Mouse (Mus musculus) kidney, adult 11 months (tissue): Measurements from ENCODE around the gene Tro.

Source experiments
- DNase-seq: peaks from one replicate; pipeline ENCODE4 v3.0.0; 2022

Gene Tro

DNA sequence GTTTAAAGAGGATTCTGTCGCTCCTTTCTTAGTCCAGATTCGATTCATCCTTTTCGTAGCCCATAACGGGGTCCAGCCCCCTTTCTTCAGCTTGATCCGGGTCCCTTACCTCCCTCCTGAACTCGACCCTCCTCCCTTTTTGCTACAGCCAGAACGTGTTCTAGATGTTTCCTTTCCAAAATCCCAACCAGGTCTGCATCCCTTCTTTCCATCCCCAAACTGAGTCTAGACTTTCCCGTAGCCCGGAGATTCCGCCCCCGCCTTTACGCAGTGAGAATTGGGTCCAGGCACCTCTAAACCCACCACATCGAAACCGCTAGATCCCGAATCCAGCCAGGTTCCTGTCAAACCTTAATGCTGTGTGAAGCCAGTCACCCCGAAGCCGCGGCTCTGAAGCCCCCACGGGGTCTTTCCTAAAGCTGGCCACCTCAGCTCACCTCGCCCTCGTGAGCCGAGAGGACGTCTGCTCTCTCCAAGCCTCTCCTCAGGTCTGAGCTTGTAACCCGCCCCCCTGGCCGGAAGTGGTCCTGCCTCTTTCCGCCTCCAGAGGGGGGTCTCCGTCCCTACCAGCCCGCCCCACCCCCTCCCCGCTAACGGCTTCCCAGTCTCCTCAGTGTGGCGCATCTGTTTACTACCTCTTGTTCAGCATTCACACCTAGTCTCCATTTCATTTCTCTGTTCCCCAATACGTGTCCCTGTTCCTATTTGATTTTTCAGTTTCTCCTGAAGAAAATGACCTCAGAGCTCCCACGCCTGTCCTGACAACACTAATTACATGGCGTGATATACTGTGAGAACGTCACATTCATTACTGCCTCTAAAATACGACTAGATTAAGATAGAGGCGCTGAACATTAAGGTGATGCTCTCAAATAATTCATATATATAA lies at the start of gene Tro:
Gene Tro (minus strand): TSS at position 676 of the 889 bp plus-strand sequence.
- no peak for DNase-seq

DNA sequence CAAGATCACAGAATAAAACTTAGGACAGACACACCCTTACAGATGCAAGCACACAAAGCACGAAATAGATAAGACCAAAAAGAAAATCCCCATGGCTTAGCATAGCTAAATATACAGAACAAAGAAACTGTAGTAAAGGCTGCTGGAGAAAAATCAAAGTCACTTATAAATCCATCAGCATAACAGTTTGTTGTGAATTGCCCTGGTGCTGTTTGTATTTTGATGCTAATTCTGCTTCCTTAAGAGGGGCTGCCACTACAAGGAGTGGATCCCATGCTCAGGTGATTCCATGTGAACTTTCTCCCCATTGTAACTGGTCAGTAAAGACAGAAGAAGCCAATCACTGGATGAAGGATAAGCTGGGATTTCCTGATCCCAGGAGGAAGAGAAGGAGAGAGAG lies 20.1 kb upstream of the Tro start:
- DNase-seq: no peak

DNA sequence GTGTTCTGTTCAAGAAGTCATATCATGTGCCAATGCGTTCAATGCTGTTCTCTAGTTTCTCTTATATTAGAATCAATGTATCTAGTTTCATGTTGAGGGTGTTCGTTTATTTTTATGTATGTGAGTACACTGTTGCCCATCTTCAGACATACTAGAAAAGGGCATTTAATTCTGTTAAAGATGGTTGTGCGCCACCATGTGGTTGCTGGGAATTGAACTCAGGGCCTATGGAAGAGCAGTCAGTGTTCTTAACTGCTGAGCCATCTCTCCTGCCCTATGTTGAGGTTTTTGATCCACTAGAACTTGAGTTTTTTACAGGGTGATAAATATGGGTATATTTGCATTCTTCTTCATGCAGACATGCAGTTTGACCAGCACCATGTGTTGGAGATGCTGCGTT lies 5.4 kb upstream of the Tro start:
- DNase-seq: no peak

DNA sequence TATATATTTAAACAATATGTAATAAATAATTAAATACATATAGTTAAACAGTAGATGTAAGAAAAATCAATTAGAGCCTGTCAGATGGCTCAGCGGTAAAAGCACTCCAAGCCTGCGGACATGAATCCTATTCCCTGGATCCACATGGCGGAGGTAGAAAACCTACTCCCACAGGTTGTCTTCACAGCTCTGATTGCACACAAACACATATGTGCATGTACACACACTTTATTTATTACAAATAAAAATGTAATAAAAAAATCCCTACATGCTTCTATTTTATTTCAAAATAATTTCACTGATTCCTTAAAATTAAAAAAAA lies 375 bp upstream of the Tro start:
- DNase-seq: no peak

DNA sequence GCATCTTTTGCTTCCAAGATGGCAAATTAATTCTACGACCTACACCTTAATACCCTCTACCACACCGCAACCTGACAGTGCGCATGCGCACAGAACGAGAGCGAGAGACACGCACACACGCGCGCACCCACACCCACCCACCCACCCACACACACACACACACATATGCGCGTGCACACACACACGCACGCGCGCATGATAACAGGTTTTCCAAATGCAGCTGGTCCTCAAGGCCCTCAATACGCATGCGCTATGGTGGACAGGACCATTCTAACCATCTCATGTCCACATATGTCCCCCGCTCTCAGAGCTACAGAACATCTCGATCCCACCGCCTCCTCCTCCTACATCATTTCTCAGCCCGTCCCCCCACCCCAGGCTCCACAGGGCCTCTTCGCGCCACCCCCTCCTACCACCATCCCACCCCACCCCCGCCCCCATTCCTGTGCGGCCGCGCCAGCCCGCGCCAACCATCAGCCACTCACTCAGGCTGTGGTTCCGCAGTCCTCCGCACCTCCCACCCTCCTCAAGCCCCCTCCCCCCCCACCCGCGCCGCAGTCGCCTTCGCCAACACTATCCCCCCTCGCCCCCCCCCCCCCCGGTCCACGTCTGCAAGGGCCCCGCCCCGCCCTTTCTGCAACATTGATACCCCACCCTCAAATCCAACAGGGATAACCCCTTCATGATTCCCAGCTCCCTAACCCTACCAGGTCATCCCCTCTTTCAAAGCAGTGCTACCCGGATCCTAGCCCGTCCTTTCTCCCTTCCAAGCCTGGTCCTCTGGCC lies 1.1 kb downstream of the Tro start:
- DNase-seq: no peak

DNA sequence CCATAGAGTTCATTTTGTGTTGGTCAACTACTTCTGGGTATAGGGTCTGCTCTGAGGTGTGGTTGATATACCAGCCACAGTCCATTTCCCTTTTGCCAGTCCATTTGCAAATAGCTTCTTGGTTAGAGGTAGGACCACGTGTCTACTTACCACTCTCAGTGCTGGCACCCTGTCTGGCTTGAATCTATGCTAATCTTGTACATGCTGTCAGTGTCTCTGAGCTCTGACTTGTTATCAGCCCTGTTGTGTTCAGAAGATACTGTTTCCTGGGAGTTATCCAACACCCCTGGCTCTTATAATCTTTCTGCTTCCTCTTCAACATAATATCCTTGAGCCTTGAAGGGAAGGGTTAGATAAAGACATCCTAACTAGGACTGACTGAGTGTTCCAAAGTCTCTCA lies 21.0 kb downstream of the Tro start:
- DNase-seq: no peak

DNA sequence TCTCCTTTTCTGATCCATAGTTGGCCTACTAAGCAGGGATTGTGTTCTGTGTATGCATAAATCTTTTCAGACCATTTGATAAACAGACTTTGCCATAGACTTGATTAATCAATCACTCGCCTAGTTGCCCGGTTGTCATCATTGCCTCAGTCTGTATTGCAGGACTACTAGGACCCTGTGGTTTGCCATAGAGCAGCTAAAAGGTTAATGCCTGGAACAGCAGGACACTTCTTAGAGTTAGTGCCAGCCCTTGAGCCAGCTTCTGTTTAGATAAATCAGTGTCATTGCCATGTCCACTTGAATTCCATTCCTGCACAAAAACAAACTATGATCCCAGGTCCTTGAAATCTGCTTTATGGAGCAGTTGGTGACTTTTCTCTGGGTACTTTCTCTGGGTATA lies 58.5 kb downstream of the Tro start:
- DNase-seq: no peak
